Mouse (Mus musculus): ENCODE measurements around the gene Zmym3. TPM values are rescaled to one million over a fixed set of nuclear protein-coding genes. Genes with fewer than 3 reads are reported as not detected.

The Zmym3 gene
- total and polyA plus RNA-seq, 2 experiments from 2014 or later: 129 to 226 TPM

GRCm38 (mm10) chrX:101379744-101380143, 40.9 kb downstream of the Zmym3 start:
- H3K36me3 ChIP-seq (ENCODE audit: insufficient read depth, low read length): no peaks in the 10 kb centered on the region
- H3K9me3 ChIP-seq (ENCODE audit: low read length): no peaks in the 10 kb centered on the region
- H3K27ac ChIP-seq (ENCODE audit: low read depth, low read length): no peak overlapping the region
- DNase-seq (ENCODE audit: low spot score) (no peak), ATAC-seq (ENCODE audit: low FRiP score) (no peak)
- no peak overlapping the region for H3K4me2 ChIP-seq (ENCODE audit: low read depth, low read length, poor library complexity, severe bottlenecking)
- peaks cover 3% of the 10 kb centered on the region; the same call in 1 of the 2 replicates for H3K27me3 ChIP-seq (ENCODE audit: insufficient read depth, low read length)
- H3K4me3 ChIP-seq (ENCODE audit: low read depth, low read length): no peak overlapping the region
- 82% methylated on average over 1 of the region's 1 CpGs for WGBS
- H3K9ac ChIP-seq (replicated peaks; ENCODE audit: low read length, poor library complexity, severe bottlenecking): no peak overlapping the region
- peaks cover 2% of the 10 kb centered on the region; the same call in 1 of the 2 replicates for H3K4me1 ChIP-seq (ENCODE audit: insufficient read depth, low read length)
- no peak for TF ChIP-seq CTCF (IDR thresholded peaks at IDR 0.05)

- Histone ChIP-seq H3K9me3 (ENCODE audit: low read length) (no peaks in the 10 kb centered on the region), H3K4me3 (ENCODE audit: low read depth, low read length) (no peak overlapping the region), H3K27me3 (ENCODE audit: insufficient read depth, low read length) (0 out of 2 replicates have a peak, but pooled peaks cover 3% of the 10 kb centered on the region), H3K27ac (ENCODE audit: low read depth, low read length) (no peak overlapping the region), H3K4me2 (ENCODE audit: low read depth, low read length, poor library complexity, severe bottlenecking) (no peak overlapping the region), H3K36me3 (ENCODE audit: insufficient read depth, low read length) (no peaks in the 10 kb centered on the region), H3K9ac (replicated peaks; ENCODE audit: low read length, poor library complexity, severe bottlenecking) (no peak overlapping the region), H3K4me1 (ENCODE audit: insufficient read depth, low read length) (no peaks in the 10 kb centered on the region)
- DNase-seq (ENCODE audit: low spot score) (no peak), ATAC-seq (ENCODE audit: low FRiP score) (no peak)
- no peak for TF ChIP-seq CTCF (IDR thresholded peaks at IDR 0.05)
- WGBS: 64% methylated on average over 4 of the region's 4 CpGs
These were observed 43.6 kb downstream of the Zmym3 start for GRCm38 (mm10) chrX:101377076-101377475.

- no peak for TF ChIP-seq CTCF (IDR thresholded peaks at IDR 0.05)
- DNase-seq (ENCODE audit: low spot score) (no peak), ATAC-seq (ENCODE audit: low FRiP score) (no peak)
- whole genome bisulfite sequencing: 84% methylated on average over 7 of the region's 7 CpGs
- 0 out of 2 replicates have a peak, but pooled peaks cover 3% of the 10 kb centered on the region for H3K27me3 ChIP-seq (ENCODE audit: insufficient read depth, low read length)
- no peaks in the 10 kb centered on the region for H3K9me3 ChIP-seq (ENCODE audit: low read length)
- no peak within 1 kb of the TSS for H3K4me3 ChIP-seq (ENCODE audit: low read depth, low read length)
- H3K27ac ChIP-seq (ENCODE audit: low read depth, low read length): no peak within 1 kb of the TSS
- H3K4me2 ChIP-seq (ENCODE audit: low read depth, low read length, poor library complexity, severe bottlenecking): no peak within 1 kb of the TSS
- H3K9ac ChIP-seq (replicated peaks; ENCODE audit: low read length, poor library complexity, severe bottlenecking): no peak within 1 kb of the TSS
- H3K4me1 ChIP-seq (ENCODE audit: insufficient read depth, low read length): no peaks in the 10 kb centered on the region
- H3K36me3 ChIP-seq (ENCODE audit: insufficient read depth, low read length): no peaks in the 10 kb centered on the region
These were observed 44.3 kb downstream of the Zmym3 start, which contains the start of gene Gjb1 for GRCm38 (mm10) chrX:101376190-101376968. Gjb1 (plus strand) TSS chrX:101376378.

DNA sequence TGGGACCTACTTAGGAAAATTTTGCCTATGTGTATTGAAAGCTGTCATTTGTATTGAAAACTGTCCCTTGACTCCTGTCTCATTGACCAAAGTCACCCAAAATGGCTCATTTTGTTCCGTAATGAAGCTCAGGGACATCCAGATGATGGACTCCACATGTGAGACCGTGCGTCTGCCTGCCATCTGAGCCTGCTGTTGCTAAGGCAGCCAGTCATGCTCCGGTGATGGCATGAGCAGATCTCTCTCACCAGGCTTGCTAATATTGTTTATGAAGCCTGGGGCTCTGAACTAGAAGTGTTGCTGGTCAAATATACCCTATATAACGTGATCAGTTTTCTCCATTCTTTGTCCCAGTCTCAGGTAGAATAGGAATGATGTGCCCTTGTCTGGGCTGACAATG, 47.7 kb downstream of the Zmym3 start:
- no peak for ATAC-seq (ENCODE audit: low FRiP score)
- DNase-seq (ENCODE audit: low spot score): no peak
- Histone ChIP-seq H3K4me3 (ENCODE audit: low read depth, low read length) (no peak overlapping the region), H3K4me2 (ENCODE audit: low read depth, low read length, poor library complexity, severe bottlenecking) (no peak overlapping the region), H3K4me1 (ENCODE audit: insufficient read depth, low read length) (no peaks in the 10 kb centered on the region), H3K36me3 (ENCODE audit: insufficient read depth, low read length) (no peaks in the 10 kb centered on the region), H3K9me3 (ENCODE audit: low read length) (no peaks in the 10 kb centered on the region), H3K27me3 (ENCODE audit: insufficient read depth, low read length) (no peaks in the 10 kb centered on the region), H3K27ac (ENCODE audit: low read depth, low read length) (no peak overlapping the region), H3K9ac (replicated peaks; ENCODE audit: low read length, poor library complexity, severe bottlenecking) (no peak overlapping the region)
- 53% methylated on average over 5 of the region's 5 CpGs for WGBS
- no peak for TF ChIP-seq CTCF (IDR thresholded peaks at IDR 0.05)

DNA sequence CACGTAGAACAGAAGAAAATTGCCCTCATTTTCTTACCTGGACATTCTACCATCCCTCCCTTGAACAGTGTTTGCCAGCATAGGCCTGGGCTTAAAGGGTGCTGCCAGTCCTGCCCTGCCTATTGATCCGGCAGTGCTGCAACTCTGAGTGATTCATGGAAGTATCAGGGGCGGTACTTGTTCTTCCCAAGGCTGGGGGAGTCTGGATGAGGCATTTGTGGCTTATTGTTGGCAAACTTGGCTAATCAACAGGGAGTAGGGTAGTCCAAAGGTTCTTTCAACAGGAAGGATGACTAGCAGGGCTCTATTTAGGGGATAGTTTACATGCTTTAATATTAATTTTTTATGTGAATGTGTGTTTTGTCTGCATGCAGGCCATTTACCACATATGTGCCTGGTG, 50.1 kb downstream of the Zmym3 start:
- no peaks in the 10 kb centered on the region for H3K9me3 ChIP-seq (ENCODE audit: low read length)
- H3K4me1 ChIP-seq (ENCODE audit: insufficient read depth, low read length): no peaks in the 10 kb centered on the region
- no peak overlapping the region for H3K9ac ChIP-seq (replicated peaks; ENCODE audit: low read length, poor library complexity, severe bottlenecking)
- no peak overlapping the region for H3K4me3 ChIP-seq (ENCODE audit: low read depth, low read length)
- TF ChIP-seq CTCF (IDR thresholded peaks at IDR 0.05): no peak
- no peak overlapping the region for H3K4me2 ChIP-seq (ENCODE audit: low read depth, low read length, poor library complexity, severe bottlenecking)
- ATAC-seq (ENCODE audit: low FRiP score) (no peak), DNase-seq (ENCODE audit: low spot score) (no peak)
- no peak overlapping the region for H3K27ac ChIP-seq (ENCODE audit: low read depth, low read length)
- H3K36me3 ChIP-seq (ENCODE audit: insufficient read depth, low read length): no peaks in the 10 kb centered on the region
- 72% methylated on average over 3 of the region's 3 CpGs for WGBS
- no peaks in the 10 kb centered on the region for H3K27me3 ChIP-seq (ENCODE audit: insufficient read depth, low read length)

DNA sequence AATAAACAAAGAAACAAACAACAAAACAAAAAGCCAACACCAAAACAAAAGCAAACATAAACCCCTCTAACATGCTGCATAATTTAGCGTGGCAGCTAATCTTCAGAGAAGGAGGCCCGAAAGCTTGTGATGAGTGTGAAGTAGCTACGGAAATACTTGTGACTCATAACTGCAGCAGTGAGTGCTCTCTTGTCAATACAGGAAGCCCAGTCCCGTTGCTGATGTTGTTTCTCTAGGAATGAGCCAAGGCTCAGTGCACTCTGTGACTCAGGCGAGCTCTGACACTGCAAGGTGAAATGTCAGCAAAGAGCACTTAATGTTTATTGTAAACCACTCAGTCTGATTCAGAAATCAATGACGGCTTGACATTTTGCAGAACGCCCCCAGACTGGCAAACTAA, 51.6 kb downstream of the Zmym3 start:
- 75% methylated on average over 7 of the region's 7 CpGs for WGBS
- ATAC-seq (ENCODE audit: low FRiP score) (no peak), DNase-seq (ENCODE audit: low spot score) (no peak)
- Histone ChIP-seq H3K9ac (replicated peaks; ENCODE audit: low read length, poor library complexity, severe bottlenecking) (no peak overlapping the region), H3K27ac (ENCODE audit: low read depth, low read length) (no peak overlapping the region), H3K36me3 (ENCODE audit: insufficient read depth, low read length) (no peaks in the 10 kb centered on the region), H3K4me2 (ENCODE audit: low read depth, low read length, poor library complexity, severe bottlenecking) (no peak overlapping the region), H3K4me3 (ENCODE audit: low read depth, low read length) (no peak overlapping the region), H3K9me3 (ENCODE audit: low read length) (no peaks in the 10 kb centered on the region), H3K4me1 (ENCODE audit: insufficient read depth, low read length) (no peaks in the 10 kb centered on the region), H3K27me3 (ENCODE audit: insufficient read depth, low read length) (no peaks in the 10 kb centered on the region)
- no peak for TF ChIP-seq CTCF (IDR thresholded peaks at IDR 0.05)

Measured in midbrain, postnatal 0 days (tissue).